Mouse (Mus musculus): ENCODE data around the gene Tbp. TPM values are rescaled to one million over a fixed set of nuclear protein-coding genes. Genes with fewer than 3 reads are reported as not detected.
A peak's percentile ranks its signal among the peaks of the same experiment; 100 is the strongest.

Gene Tbp
- 69.8 and 70.5 TPM in 2 replicates for polyA plus RNA-seq (2016; fragmentation: Nextera tagmentation; extraction: Ambion mirVana)

GRCm38 (mm10) chr17:15499656-15500394 lies at the start of gene Tbp, which contains the start of gene Psmb1:
Tbp (plus strand) TSS chr17:15499888.
Psmb1 (minus strand) TSS chr17:15499751.
- H3K4me1 ChIP-seq = peaks cover 38% of the 10 kb centered on the region
- ATAC-seq (ENCODE audit: low FRiP score) = peak; percentile 93
- under 1% methylated on average over 63 of the region's 63 CpGs for WGBS
- H3K27ac ChIP-seq = peak within 1 kb of the TSS; percentile 95
- peak within 1 kb of the TSS; percentile 86 for H3K9ac ChIP-seq
- H3K4me3 ChIP-seq (replicated peaks) = peak within 1 kb of the TSS; percentile 96
- H3K36me3 ChIP-seq (replicated peaks) = peaks cover 29% of the 10 kb centered on the region
- H3K27me3 ChIP-seq = no peaks in the 10 kb centered on the region
- H3K9me3 ChIP-seq = no peaks in the 10 kb centered on the region
- peak within 1 kb of the TSS; percentile 81 for H3K4me2 ChIP-seq

- 78% methylated on average over 4 of the region's 4 CpGs for WGBS
- no peaks in the 10 kb centered on the region for H3K36me3 ChIP-seq (replicated peaks)
- H3K9ac ChIP-seq = no peak overlapping the region
- H3K27me3 ChIP-seq = no peaks in the 10 kb centered on the region
- H3K9me3 ChIP-seq = no peaks in the 10 kb centered on the region
- no peak overlapping the region for H3K4me3 ChIP-seq (replicated peaks)
- no peak overlapping the region for H3K4me2 ChIP-seq
- no peaks in the 10 kb centered on the region for H3K4me1 ChIP-seq
- no peak overlapping the region for H3K27ac ChIP-seq
- ATAC-seq (ENCODE audit: low FRiP score) = no peak
Observed at GRCm38 (mm10) chr17:15455203-15455602, 44.5 kb upstream of the Tbp start.

- ATAC-seq (ENCODE audit: low FRiP score) = no peak
- Histone ChIP-seq H3K4me1 (no peaks in the 10 kb centered on the region), H3K36me3 (replicated peaks) (peaks cover 2% of the 10 kb centered on the region), H3K4me2 (no peak overlapping the region), H3K27me3 (no peaks in the 10 kb centered on the region), H3K9ac (no peak overlapping the region), H3K4me3 (replicated peaks) (no peak overlapping the region), H3K27ac (no peak overlapping the region), H3K9me3 (no peaks in the 10 kb centered on the region)
- WGBS = 90% methylated on average over 2 of the region's 2 CpGs
Observed at GRCm38 (mm10) chr17:15456595-15456994, 43.1 kb upstream of the Tbp start.

GRCm38 (mm10) chr17:15459761-15460160 lies 39.9 kb upstream of the Tbp start:
- no peak overlapping the region for H3K4me3 ChIP-seq (replicated peaks)
- H3K4me1 ChIP-seq = no peaks in the 10 kb centered on the region
- 73% methylated on average over 4 of the region's 4 CpGs for WGBS

DNA sequence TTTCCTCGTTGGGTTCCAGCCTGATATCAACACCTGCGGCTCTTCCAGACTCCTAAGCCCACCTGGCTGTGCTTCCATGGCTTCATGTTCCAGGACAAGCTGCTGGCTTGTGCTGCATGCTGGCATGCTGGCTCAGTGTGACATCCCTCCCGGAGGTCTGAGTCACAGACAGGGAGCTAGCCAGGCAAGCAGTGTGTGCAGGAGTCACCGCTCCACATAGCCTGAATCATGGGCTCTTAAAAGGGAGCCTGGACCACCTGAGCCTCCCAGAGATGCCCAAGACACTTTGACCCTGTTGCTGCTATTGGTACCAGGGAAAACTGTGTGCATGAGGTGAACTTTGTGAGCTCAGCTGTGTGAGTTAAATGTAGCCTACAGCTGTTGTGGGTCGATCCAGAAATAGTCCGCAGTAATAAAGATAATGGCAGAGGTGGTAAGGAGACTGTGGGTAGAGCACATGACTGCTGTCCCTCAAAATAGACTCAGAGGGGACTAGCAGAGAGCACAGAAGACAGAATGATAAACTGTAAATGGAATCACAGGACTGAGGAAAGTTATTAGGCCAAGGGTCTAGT lies 37.7 kb upstream of the Tbp start:
- Histone ChIP-seq H3K27me3 (no peaks in the 10 kb centered on the region), H3K36me3 (replicated peaks) (peaks cover 11% of the 10 kb centered on the region), H3K9me3 (no peaks in the 10 kb centered on the region), H3K9ac (no peak overlapping the region), H3K4me1 (no peaks in the 10 kb centered on the region), H3K27ac (no peak overlapping the region), H3K4me3 (replicated peaks) (no peak overlapping the region), H3K4me2 (no peak overlapping the region)
- ATAC-seq (ENCODE audit: low FRiP score) = no peak
- WGBS = 94% methylated on average over 6 of the region's 6 CpGs

More at GRCm38 (mm10) chr17:15459761-15460160, 39.9 kb upstream of the Tbp start:
- Histone ChIP-seq H3K9ac (no peak overlapping the region), H3K27ac (no peak overlapping the region), H3K9me3 (no peaks in the 10 kb centered on the region), H3K27me3 (no peaks in the 10 kb centered on the region), H3K36me3 (replicated peaks) (peaks cover 8% of the 10 kb centered on the region), H3K4me2 (no peak overlapping the region)
- ATAC-seq (ENCODE audit: low FRiP score) = no peak

DNA sequence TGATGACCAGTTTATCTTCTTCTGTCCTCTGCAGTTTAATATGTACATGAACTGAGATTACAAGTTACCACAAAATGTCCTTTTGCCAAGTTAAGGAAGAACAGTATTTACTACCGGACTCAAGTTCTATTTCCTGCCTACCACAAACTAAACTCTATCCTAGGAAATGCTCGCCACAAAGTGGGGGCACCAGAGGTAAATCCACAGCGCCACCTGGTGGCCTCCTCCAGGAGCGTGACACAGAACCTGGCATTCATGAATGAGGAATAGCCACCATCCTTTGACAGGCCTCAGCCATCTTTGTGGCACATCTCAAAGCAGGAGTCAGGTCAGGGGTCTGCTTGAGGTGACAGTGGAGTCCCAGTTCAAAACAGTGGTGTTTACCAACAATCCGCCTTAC lies 32.0 kb upstream of the Tbp start:
- 21% methylated on average over 5 of the region's 5 CpGs for WGBS
- Histone ChIP-seq H3K9me3 (no peaks in the 10 kb centered on the region), H3K27ac (no peak overlapping the region), H3K9ac (no peak overlapping the region), H3K36me3 (replicated peaks) (peaks cover 34% of the 10 kb centered on the region), H3K27me3 (no peaks in the 10 kb centered on the region), H3K4me3 (replicated peaks) (no peak overlapping the region), H3K4me1 (no peaks in the 10 kb centered on the region), H3K4me2 (no peak overlapping the region)
- peak; percentile 62; the same call in 1 of the 2 replicates for ATAC-seq (ENCODE audit: low FRiP score)

- Histone ChIP-seq H3K9ac (no peak overlapping the region), H3K27me3 (no peaks in the 10 kb centered on the region), H3K36me3 (replicated peaks) (peaks cover 78% of the 10 kb centered on the region), H3K9me3 (no peaks in the 10 kb centered on the region), H3K4me3 (replicated peaks) (no peak overlapping the region), H3K4me2 (no peak overlapping the region), H3K27ac (no peak overlapping the region), H3K4me1 (no peaks in the 10 kb centered on the region)
- 90% methylated on average over 4 of the region's 4 CpGs for WGBS
- no peak for ATAC-seq (ENCODE audit: low FRiP score)
Observed at GRCm38 (mm10) chr17:15472671-15473070, 27.0 kb upstream of the Tbp start.

- Histone ChIP-seq H3K9ac (no peak overlapping the region), H3K4me2 (no peak overlapping the region), H3K36me3 (replicated peaks) (peaks cover 54% of the 10 kb centered on the region), H3K27ac (no peak overlapping the region), H3K4me1 (no peaks in the 10 kb centered on the region), H3K27me3 (no peaks in the 10 kb centered on the region), H3K9me3 (no peaks in the 10 kb centered on the region), H3K4me3 (replicated peaks) (no peak overlapping the region)
- WGBS = 93% methylated on average over 7 of the region's 7 CpGs
- no peak for ATAC-seq (ENCODE audit: low FRiP score)
Observed at GRCm38 (mm10) chr17:15490542-15490941, 9.1 kb upstream of the Tbp start.

- Histone ChIP-seq H3K4me3 (replicated peaks) (peak overlapping the region; percentile 96), H3K27ac (peak overlapping the region; percentile 95), H3K9ac (peak overlapping the region; percentile 82), H3K27me3 (no peaks in the 10 kb centered on the region), H3K4me2 (peak overlapping the region; percentile 81), H3K4me1 (peaks cover 38% of the 10 kb centered on the region), H3K36me3 (replicated peaks) (peaks cover 26% of the 10 kb centered on the region), H3K9me3 (no peaks in the 10 kb centered on the region)
- ATAC-seq (ENCODE audit: low FRiP score) = peak; percentile 96
- under 1% methylated on average over 50 of the region's 50 CpGs for WGBS
Observed at GRCm38 (mm10) chr17:15497882-15498752, 1.6 kb upstream of the Tbp start.

DNA sequence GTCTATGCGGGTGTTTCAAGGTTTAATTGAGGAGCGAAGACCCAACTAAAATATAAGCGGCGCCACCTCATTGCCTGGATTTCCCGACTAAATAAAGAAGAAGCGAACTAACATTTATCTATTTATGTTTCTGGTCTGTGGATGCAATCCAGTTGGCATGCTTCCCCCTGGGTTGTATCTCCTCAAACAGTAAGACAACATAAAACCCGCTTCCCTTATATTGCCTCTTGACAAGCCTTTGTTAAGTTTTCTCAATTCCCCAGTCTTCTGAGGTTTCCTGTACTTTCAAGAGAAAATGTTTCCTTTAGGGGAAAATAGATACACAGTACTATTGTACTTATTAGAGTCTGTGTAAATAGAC lies 955 bp upstream of the Tbp start:
- WGBS = 45% methylated on average over 7 of the region's 7 CpGs
- H3K9ac ChIP-seq = peak overlapping the region; percentile 82; the same call in 1 of the 2 replicates
- H3K4me1 ChIP-seq = peaks cover 38% of the 10 kb centered on the region
- 0 out of 2 replicates have a peak overlapping the region, but pooled peaks have one; percentile 95 for H3K27ac ChIP-seq
- ATAC-seq (ENCODE audit: low FRiP score) = no peak
- peak overlapping the region; percentile 96 for H3K4me3 ChIP-seq (replicated peaks)
- H3K9me3 ChIP-seq = no peaks in the 10 kb centered on the region
- no peaks in the 10 kb centered on the region for H3K27me3 ChIP-seq
- peaks cover 24% of the 10 kb centered on the region for H3K36me3 ChIP-seq (replicated peaks)
- H3K4me2 ChIP-seq = peak overlapping the region; percentile 81

- H3K27me3 ChIP-seq = no peaks in the 10 kb centered on the region
- H3K4me3 ChIP-seq (replicated peaks) = no peak overlapping the region
- H3K36me3 ChIP-seq (replicated peaks) = peaks cover 96% of the 10 kb centered on the region
- no peak overlapping the region for H3K4me2 ChIP-seq
- 64% methylated on average over 2 of the region's 2 CpGs for WGBS
- no peak overlapping the region for H3K9ac ChIP-seq
- no peaks in the 10 kb centered on the region for H3K4me1 ChIP-seq
- 0 out of 2 replicates have a peak, but pooled peaks cover 6% of the 10 kb centered on the region for H3K9me3 ChIP-seq
- no peak overlapping the region for H3K27ac ChIP-seq
- no peak for ATAC-seq (ENCODE audit: low FRiP score)
Observed at GRCm38 (mm10) chr17:15510694-15511093, 11.0 kb downstream of the Tbp start.

- Histone ChIP-seq H3K36me3 (replicated peaks) (peaks cover 91% of the 10 kb centered on the region), H3K4me2 (no peak overlapping the region), H3K4me3 (replicated peaks) (no peak overlapping the region), H3K27ac (no peak overlapping the region), H3K27me3 (no peaks in the 10 kb centered on the region), H3K4me1 (no peaks in the 10 kb centered on the region), H3K9ac (no peak overlapping the region), H3K9me3 (no peaks in the 10 kb centered on the region)
- no peak for ATAC-seq (ENCODE audit: low FRiP score)
- WGBS = 82% methylated on average over 5 of the region's 5 CpGs
Observed at GRCm38 (mm10) chr17:15517776-15518175, 18.1 kb downstream of the Tbp start.

All from forebrain, embryonic 12.5 days (tissue).